Mouse (Mus musculus) megakaryocyte, adult 5-6 weeks (primary cell): ENCODE data around the gene Sept11. TPM values are rescaled to one million over a fixed set of nuclear protein-coding genes. Genes with fewer than 3 reads are reported as not detected.

Experiments used
- ATAC-seq: 2 replicates; pipeline ENCODE4 v1.8.0; 2016; ENCODE audit warnings: mild to moderate bottlenecking, inconsistent platforms; ENCODE audit not compliant: poor library complexity, severe bottlenecking
- total RNA-seq, 2 experiments: library from RNA; stranded (forward) in 1 of 2; stranded (reverse) in 1 of 2; fragments of 153-499, 151-499 nt in 1 of 2; fragments of 221-1000, 200-1000 nt in 1 of 2; gene quantifications; 2 replicates each; pipeline versions ENCODE4 v1.2.3 to v1.2.4; 2015 to 2017

Sept11 gene
- total RNA-seq, 2 experiments from 2014 or later = 82.5 to 83.3 TPM

GRCm38 (mm10) chr5:93167919-93168516 is 74.8 kb downstream of the Sept11 start:
- ATAC-seq = peak; percentile 62

- ATAC-seq = no peak
Measured at GRCm38 (mm10) chr5:93168654-93169053, 75.4 kb downstream of the Sept11 start.

- ATAC-seq = no peak
Measured at GRCm38 (mm10) chr5:93171420-93171819, 78.2 kb downstream of the Sept11 start.

- no peak for ATAC-seq
Measured at GRCm38 (mm10) chr5:93172536-93172935, 79.3 kb downstream of the Sept11 start.

GRCm38 (mm10) chr5:93174675-93175074 is 81.4 kb downstream of the Sept11 start:
- ATAC-seq = no peak

- ATAC-seq = no peak
Measured at GRCm38 (mm10) chr5:93178616-93179015, 85.4 kb downstream of the Sept11 start.

- peak; percentile 57; the same call in 1 of the 2 replicates for ATAC-seq
Measured at GRCm38 (mm10) chr5:93180252-93180651, 87.0 kb downstream of the Sept11 start.

GRCm38 (mm10) chr5:93183311-93183710 is 90.1 kb downstream of the Sept11 start:
- no peak for ATAC-seq

- no peak for ATAC-seq
Measured at GRCm38 (mm10) chr5:93184548-93184947, 91.3 kb downstream of the Sept11 start.

- no peak for ATAC-seq
Measured at GRCm38 (mm10) chr5:93189607-93190006, 96.4 kb downstream of the Sept11 start.

GRCm38 (mm10) chr5:93190428-93190827 is 97.2 kb downstream of the Sept11 start:
- no peak for ATAC-seq

- peak; percentile 68 for ATAC-seq
Measured at GRCm38 (mm10) chr5:93198232-93198631, 105.0 kb downstream of the Sept11 start.

- no peak for ATAC-seq
Measured at GRCm38 (mm10) chr5:93201181-93201580, 107.9 kb downstream of the Sept11 start.

GRCm38 (mm10) chr5:93205371-93206108 is 112.3 kb downstream of the Sept11 start:
- ATAC-seq = peak; percentile 62

GRCm38 (mm10) chr5:93206109-93207005 is 113.1 kb downstream of the Sept11 start, which contains the start of the genes Ccni and 2010109A12Rik:
Ccni (minus strand) TSS chr5:93206495.
2010109A12Rik (plus strand) TSS chr5:93206518.
- peak; percentile 85 for ATAC-seq

GRCm38 (mm10) chr5:93207006-93207348 is 113.7 kb downstream of the Sept11 start:
- no peak for ATAC-seq

GRCm38 (mm10) chr5:93207555-93207954 is 114.3 kb downstream of the Sept11 start:
- no peak for ATAC-seq

- no peak for ATAC-seq
Measured at GRCm38 (mm10) chr5:93218375-93218774, 125.1 kb downstream of the Sept11 start.

GRCm38 (mm10) chr5:93221661-93222060 is 128.4 kb downstream of the Sept11 start:
- ATAC-seq = no peak

- ATAC-seq = no peak
Measured at GRCm38 (mm10) chr5:93224549-93224948, 131.3 kb downstream of the Sept11 start.
